Mouse (Mus musculus) embryonic facial prominence, embryonic 11.5 days (tissue): ENCODE data around the gene Timp1. TPM values are rescaled to one million over a fixed set of nuclear protein-coding genes. Genes with fewer than 3 reads are reported as not detected.
A peak's percentile ranks its signal among the peaks of the same experiment; 100 is the strongest.

Source experiments
- ATAC-seq: fragments of 200-750 bp; cut with Nextera tagmentation; replicated peaks from 2 replicates; pipeline ENCODE4 v1.8.0; 2017; ENCODE audit warnings: low read depth; ENCODE audit not compliant: insufficient number of reproducible peaks, low FRiP score, low TSS enrichment
- DNase-seq: peaks from one replicate; pipeline ENCODE4 v3.0.0-alpha.2; 2015; ENCODE audit warnings: low spot score
- H3K27ac ChIP-seq: fragments of 300-500 bp; sonication (generic); replicated peaks from 2 replicates; pipeline ENCODE4 v1.5.1; 2014; ENCODE audit warnings: mild to moderate bottlenecking, low read depth, low read length, control low read depth
- H3K27me3 ChIP-seq: fragments of 300-500 bp; sonication (generic); 2 replicates; pipeline ENCODE4 v1.6.1; 2014; ENCODE audit warnings: mild to moderate bottlenecking, low read length, moderate library complexity, mixed read lengths; ENCODE audit not compliant: control insufficient read depth, insufficient read depth
- H3K36me3 ChIP-seq: fragments of 300-500 bp; sonication (generic); replicated peaks from 2 replicates; pipeline ENCODE4 v1.6.1; 2014; ENCODE audit warnings: low read depth, mild to moderate bottlenecking, low read length, moderate library complexity, mixed read lengths; ENCODE audit not compliant: control insufficient read depth, insufficient read depth
- H3K4me1 ChIP-seq: fragments of 300-500 bp; sonication (generic); 2 replicates; pipeline ENCODE4 v1.6.1; 2014; ENCODE audit warnings: low read length, mixed read lengths; ENCODE audit not compliant: control insufficient read depth, insufficient read depth
- H3K4me2 ChIP-seq: fragments of 300-500 bp; sonication (generic); 2 replicates; pipeline ENCODE4 v1.6.1; 2014; ENCODE audit warnings: low read depth, mild to moderate bottlenecking, control low read depth, low read length, moderate library complexity
- H3K4me3 ChIP-seq: fragments of 300-500 bp; sonication (generic); 2 replicates; pipeline ENCODE4 v1.5.1; 2014; ENCODE audit warnings: low read depth, low read length, control low read depth
- H3K9ac ChIP-seq: fragments of 300-500 bp; sonication (generic); replicated peaks from 2 replicates; pipeline ENCODE4 v1.6.1; 2014; ENCODE audit warnings: mild to moderate bottlenecking, control low read depth, low read length
- H3K9me3 ChIP-seq: fragments of 300-500 bp; sonication (generic); replicated peaks from 2 replicates; pipeline ENCODE4 v1.6.1; 2016; ENCODE audit warnings: mild to moderate bottlenecking, low read length, inconsistent platforms, mixed read lengths; ENCODE audit not compliant: control insufficient read depth
- WGBS: fragments of 180-500 bp; shearing (Covaris S2); extraction: QIAGEN DNeasy Blood & Tissue Kit; methylation state at CpG from one replicate; pipeline ENCODE4 v1.1.7; 2014; 5-methylcytosine and 5-hydroxymethylcytosine counted together
- polyA plus RNA-seq: library from polyadenylated mRNA; unstranded; fragments of >200 nt; fragmentation: Nextera tagmentation; extraction: Ambion mirVana; gene quantifications from 2 replicates; pipeline ENCODE4 v1.2.1, GENCODE M21; 2014

Gene Timp1
- polyA plus RNA-seq: 12.0 and 15.2 TPM in 2 replicates

GRCm38 (mm10) chrX:20869962-20870513 lies at the start of gene Timp1:
Gene Timp1, plus strand, starts transcription at chrX:20870166.
- no peaks in the 10 kb centered on the region for H3K4me1 ChIP-seq
- H3K4me2 ChIP-seq: peak within 1 kb of the TSS; percentile 33
- no peaks in the 10 kb centered on the region for H3K27me3 ChIP-seq
- ATAC-seq (peak; percentile 84), DNase-seq (peak; percentile 67)
- H3K36me3 ChIP-seq: no peaks in the 10 kb centered on the region
- 18% methylated on average over 18 of the region's 18 CpGs for WGBS
- peak within 1 kb of the TSS; percentile 39; the same call in 1 of the 2 replicates for H3K9ac ChIP-seq
- H3K27ac ChIP-seq: no peak within 1 kb of the TSS
- H3K9me3 ChIP-seq: no peaks in the 10 kb centered on the region
- peak within 1 kb of the TSS; percentile 24 for H3K4me3 ChIP-seq

DNA sequence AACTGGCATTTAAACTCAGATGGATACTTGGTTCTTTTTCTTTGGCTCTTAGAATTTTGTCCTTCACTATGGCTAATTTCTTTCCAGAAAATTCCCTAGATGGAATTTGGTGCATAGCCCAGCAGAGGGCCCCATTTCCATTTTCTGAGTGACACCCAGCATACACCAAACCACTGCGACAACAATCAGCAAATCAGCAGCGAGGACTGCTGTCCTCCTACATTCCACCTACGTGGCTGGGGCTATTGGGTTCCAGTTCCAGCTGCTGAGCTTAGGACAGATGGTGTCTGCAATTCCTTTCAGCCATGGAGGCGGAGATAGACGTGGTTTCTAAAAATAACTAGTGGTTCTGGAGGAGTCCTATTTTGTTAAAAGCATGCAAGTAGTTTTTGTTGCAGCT lies 41.0 kb upstream of the Timp1 start:
- no peaks in the 10 kb centered on the region for H3K27me3 ChIP-seq
- peak; percentile 83; the same call in 1 of the 2 replicates for ATAC-seq
- peak; percentile 61 for DNase-seq
- H3K9ac ChIP-seq: no peak overlapping the region
- H3K36me3 ChIP-seq: no peaks in the 10 kb centered on the region
- no peak overlapping the region for H3K27ac ChIP-seq
- no peaks in the 10 kb centered on the region for H3K4me1 ChIP-seq
- H3K4me2 ChIP-seq: no peak overlapping the region
- H3K4me3 ChIP-seq: no peak overlapping the region
- 26% methylated on average over 5 of the region's 5 CpGs for WGBS
- no peaks in the 10 kb centered on the region for H3K9me3 ChIP-seq

GRCm38 (mm10) chrX:20847232-20847631 lies 22.7 kb upstream of the Timp1 start:
- H3K4me2 ChIP-seq: no peak overlapping the region
- H3K9me3 ChIP-seq: no peaks in the 10 kb centered on the region
- H3K4me3 ChIP-seq: no peak overlapping the region
- 88% methylated on average over 3 of the region's 3 CpGs for WGBS
- DNase-seq (no peak), ATAC-seq (no peak)
- no peaks in the 10 kb centered on the region for H3K4me1 ChIP-seq
- no peaks in the 10 kb centered on the region; the same call in 1 of the 2 replicates for H3K36me3 ChIP-seq
- H3K9ac ChIP-seq: no peak overlapping the region
- no peaks in the 10 kb centered on the region for H3K27me3 ChIP-seq
- H3K27ac ChIP-seq: no peak overlapping the region

GRCm38 (mm10) chrX:20847816-20848215 lies 22.1 kb upstream of the Timp1 start:
- Histone ChIP-seq H3K27ac (no peak overlapping the region), H3K9ac (no peak overlapping the region), H3K4me2 (no peak overlapping the region), H3K9me3 (no peaks in the 10 kb centered on the region), H3K4me3 (0 out of 2 replicates have a peak overlapping the region, but pooled peaks have one; percentile 3), H3K27me3 (no peaks in the 10 kb centered on the region), H3K4me1 (no peaks in the 10 kb centered on the region), H3K36me3 (no peaks in the 10 kb centered on the region; the same call in 1 of the 2 replicates)
- 21% methylated on average over 2 of the region's 2 CpGs for WGBS
- 0 out of 2 replicates have a peak, but pooled peaks have one; percentile 39 for ATAC-seq
- no peak for DNase-seq

DNA sequence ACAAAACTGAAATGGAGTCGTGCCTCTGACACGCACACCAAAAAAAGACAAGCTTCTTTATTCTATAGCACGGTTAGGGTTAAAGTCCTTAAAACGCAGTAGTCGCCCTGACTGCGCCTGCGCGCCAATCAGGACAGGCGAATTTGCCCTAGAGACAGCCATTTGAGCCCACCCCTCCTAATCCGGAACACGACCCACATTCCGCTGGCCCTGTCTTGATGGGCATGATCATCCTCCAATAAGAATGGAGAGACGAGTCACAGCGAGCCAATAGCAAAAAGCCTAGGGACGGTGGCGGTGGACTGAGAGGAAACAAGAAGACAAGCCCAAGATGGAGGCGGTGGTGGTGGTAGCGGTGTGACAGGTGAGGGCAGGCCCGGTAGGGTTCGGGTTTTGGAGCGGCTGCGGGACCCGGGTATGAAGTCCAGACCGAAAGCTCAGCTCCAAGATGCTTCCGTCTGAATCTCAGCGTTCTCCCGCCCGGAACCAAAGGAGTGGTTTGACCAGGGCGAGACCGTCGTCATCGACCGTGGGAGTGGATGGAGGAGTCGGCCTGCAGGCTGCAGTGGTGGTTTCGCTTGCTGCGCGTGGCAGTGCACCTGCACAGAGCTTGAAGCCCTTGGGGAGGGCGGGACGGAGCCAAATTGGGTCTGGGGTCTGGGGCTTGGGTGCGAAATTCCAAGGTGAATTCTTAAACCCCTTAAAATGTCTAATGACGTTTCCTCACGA lies 21.5 kb upstream of the Timp1 start:
- H3K4me2 ChIP-seq: peak overlapping the region; percentile 22
- H3K27ac ChIP-seq: no peak overlapping the region
- ATAC-seq (peak; percentile 96), DNase-seq (peak; percentile 91)
- no peaks in the 10 kb centered on the region; the same call in 1 of the 2 replicates for H3K36me3 ChIP-seq
- no peaks in the 10 kb centered on the region for H3K9me3 ChIP-seq
- peak overlapping the region; percentile 62 for H3K9ac ChIP-seq
- H3K4me1 ChIP-seq: no peaks in the 10 kb centered on the region
- WGBS: 15% methylated on average over 42 of the region's 42 CpGs
- no peaks in the 10 kb centered on the region for H3K27me3 ChIP-seq
- peak overlapping the region; percentile 56 for H3K4me3 ChIP-seq

DNA sequence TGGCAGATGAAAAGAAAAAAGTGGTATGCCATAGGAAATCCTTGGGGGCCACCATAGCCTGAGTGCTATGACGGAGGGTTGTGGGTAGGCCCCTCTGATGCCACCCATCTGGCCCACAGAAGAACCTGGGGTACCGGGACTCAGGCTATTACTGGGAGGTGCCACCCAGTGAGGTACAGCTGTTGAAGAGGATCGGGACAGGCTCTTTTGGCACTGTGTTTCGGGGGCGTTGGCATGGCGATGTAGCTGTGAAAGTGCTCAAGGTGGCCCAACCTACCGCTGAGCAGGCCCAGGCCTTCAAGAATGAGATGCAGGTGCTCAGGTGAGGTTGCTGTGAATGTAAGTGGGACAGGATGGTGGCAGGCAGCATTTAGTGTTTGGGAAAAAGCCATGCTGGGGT lies 16.2 kb upstream of the Timp1 start:
- DNase-seq (no peak), ATAC-seq (no peak)
- Histone ChIP-seq H3K4me3 (no peak overlapping the region), H3K9me3 (no peaks in the 10 kb centered on the region), H3K9ac (no peak overlapping the region), H3K27ac (no peak overlapping the region), H3K27me3 (no peaks in the 10 kb centered on the region), H3K4me2 (no peak overlapping the region), H3K36me3 (no peaks in the 10 kb centered on the region; the same call in 1 of the 2 replicates), H3K4me1 (no peaks in the 10 kb centered on the region)
- 94% methylated on average over 7 of the region's 7 CpGs for WGBS

GRCm38 (mm10) chrX:20861453-20862104 lies 8.4 kb upstream of the Timp1 start:
- Histone ChIP-seq H3K36me3 (no peaks in the 10 kb centered on the region), H3K9me3 (no peaks in the 10 kb centered on the region), H3K4me3 (no peak overlapping the region), H3K27me3 (no peaks in the 10 kb centered on the region), H3K9ac (no peak overlapping the region), H3K27ac (no peak overlapping the region), H3K4me2 (no peak overlapping the region), H3K4me1 (no peaks in the 10 kb centered on the region)
- no peak for DNase-seq
- no peak for ATAC-seq
- WGBS: 42% methylated on average over 5 of the region's 5 CpGs
